Mouse (Mus musculus) forebrain, embryonic 11.5 days (tissue): Measurements from ENCODE around the gene Psmb7. TPM values are rescaled to one million over a fixed set of nuclear protein-coding genes. Genes with fewer than 3 reads are reported as not detected.

Experiments
- ATAC-seq: fragments of 200-750 bp; cut with Nextera tagmentation; replicated peaks from 2 replicates; pipeline ENCODE4 v1.8.0; 2017; ENCODE audit warnings: moderate TSS enrichment; ENCODE audit not compliant: low FRiP score
- DNase-seq: peaks from one replicate; pipeline ENCODE4 v3.0.0-alpha.2; 2017; ENCODE audit warnings: low spot score
- H3K27ac ChIP-seq: fragments of 300-500 bp; sonication (generic); 2 replicates; pipeline ENCODE4 v1.5.1; 2014; ENCODE audit warnings: low read depth, low read length
- H3K27me3 ChIP-seq: fragments of 300-500 bp; sonication (generic); 2 replicates; pipeline ENCODE4 v1.6.1; 2014; ENCODE audit warnings: mild to moderate bottlenecking, low read length, mixed read lengths; ENCODE audit not compliant: control insufficient read depth, insufficient read depth
- H3K36me3 ChIP-seq: fragments of 300-500 bp; sonication (generic); 2 replicates; pipeline ENCODE4 v1.6.1; 2014; ENCODE audit warnings: mild to moderate bottlenecking, low read length, moderate library complexity, mixed read lengths; ENCODE audit not compliant: control insufficient read depth, insufficient read depth
- H3K4me1 ChIP-seq: fragments of 300-500 bp; sonication (generic); replicated peaks from 2 replicates; pipeline ENCODE4 v1.6.1; 2014; ENCODE audit warnings: low read length, mixed read lengths; ENCODE audit not compliant: control insufficient read depth, insufficient read depth
- H3K4me2 ChIP-seq: fragments of 300-500 bp; sonication (generic); 2 replicates; pipeline ENCODE4 v1.6.1; 2014; ENCODE audit warnings: low read depth, mild to moderate bottlenecking, low read length, moderate library complexity, mixed read lengths; ENCODE audit not compliant: severe bottlenecking
- H3K4me3 ChIP-seq: fragments of 300-500 bp; sonication (generic); 2 replicates; pipeline ENCODE4 v1.5.1; 2014; ENCODE audit warnings: low read depth, low read length
- H3K9ac ChIP-seq: fragments of 300-500 bp; sonication (generic); 2 replicates; pipeline ENCODE4 v1.6.1; 2014; ENCODE audit warnings: low read length
- H3K9me3 ChIP-seq: fragments of 300-500 bp; sonication (generic); 2 replicates; pipeline ENCODE4 v1.6.1; 2016; ENCODE audit warnings: low read length, mixed read lengths; ENCODE audit not compliant: control insufficient read depth
- WGBS: fragments of 180-500 bp; shearing (Covaris S2); extraction: QIAGEN DNeasy Blood & Tissue Kit; methylation state at CpG from one replicate; pipeline ENCODE4 v1.1.7; 2014; 5-methylcytosine and 5-hydroxymethylcytosine counted together
- polyA plus RNA-seq: library from polyadenylated mRNA; unstranded; fragments of >200 nt; fragmentation: Nextera tagmentation; extraction: Ambion mirVana; gene quantifications from 2 replicates; pipeline ENCODE4 v1.2.1, GENCODE M21; 2014

Gene Psmb7
- polyA plus RNA-seq, 1 experiment from 2014 or later = 333 TPM

DNA sequence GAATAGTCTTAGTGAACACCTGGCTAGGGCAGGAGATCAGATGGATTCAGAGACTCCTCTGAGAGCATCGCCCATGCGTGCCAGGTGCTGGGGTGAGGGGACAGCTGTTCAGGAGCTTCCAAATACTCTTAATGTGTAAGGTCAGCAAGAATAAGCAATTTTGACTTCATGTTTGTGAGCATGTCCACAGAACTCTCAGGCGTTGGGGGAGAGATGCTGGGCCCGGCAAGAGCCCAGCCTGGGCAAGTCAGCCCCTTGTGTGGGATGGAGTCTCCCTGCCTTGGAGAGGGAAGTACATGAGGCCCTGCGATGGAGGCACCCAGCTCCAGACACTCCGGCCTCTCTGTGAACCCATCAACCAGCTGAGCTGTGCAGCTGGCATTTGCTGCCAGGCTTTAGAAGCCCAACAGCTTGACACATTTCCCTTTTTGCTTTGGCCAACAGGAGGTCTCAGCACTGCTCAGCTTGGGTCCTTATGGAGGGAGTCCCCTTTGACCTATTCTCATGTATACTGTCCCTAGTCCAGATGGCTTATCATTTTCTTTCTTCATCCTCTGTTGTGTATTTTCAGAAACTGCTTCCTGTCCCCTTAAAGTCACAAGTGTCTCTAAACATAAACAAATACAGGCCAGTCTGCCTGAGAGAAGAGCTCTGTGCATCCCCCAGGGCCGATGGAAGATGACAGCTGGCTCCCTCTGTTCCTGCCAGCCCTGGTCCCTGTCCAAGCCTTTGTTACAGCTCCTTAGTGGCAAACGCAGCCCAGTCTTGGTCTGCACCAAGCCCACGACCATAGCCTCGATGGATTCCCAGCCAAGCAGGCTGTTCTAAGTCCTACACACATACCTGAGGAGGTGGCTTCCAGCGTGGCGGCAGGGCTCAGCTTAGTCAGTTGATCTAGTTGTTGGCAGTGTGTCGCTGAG lies 65.0 kb downstream of the Psmb7 start:
- Histone ChIP-seq H3K9ac (no peak overlapping the region), H3K9me3 (no peaks in the 10 kb centered on the region), H3K4me3 (no peak overlapping the region), H3K27ac (no peak overlapping the region), H3K4me2 (no peak overlapping the region), H3K36me3 (no peaks in the 10 kb centered on the region; the same call in 1 of the 2 replicates), H3K27me3 (no peaks in the 10 kb centered on the region), H3K4me1 (peaks cover 7% of the 10 kb centered on the region)
- no peak for DNase-seq
- 78% methylated on average over 13 of the region's 13 CpGs for whole genome bisulfite sequencing
- no peak for ATAC-seq

DNA sequence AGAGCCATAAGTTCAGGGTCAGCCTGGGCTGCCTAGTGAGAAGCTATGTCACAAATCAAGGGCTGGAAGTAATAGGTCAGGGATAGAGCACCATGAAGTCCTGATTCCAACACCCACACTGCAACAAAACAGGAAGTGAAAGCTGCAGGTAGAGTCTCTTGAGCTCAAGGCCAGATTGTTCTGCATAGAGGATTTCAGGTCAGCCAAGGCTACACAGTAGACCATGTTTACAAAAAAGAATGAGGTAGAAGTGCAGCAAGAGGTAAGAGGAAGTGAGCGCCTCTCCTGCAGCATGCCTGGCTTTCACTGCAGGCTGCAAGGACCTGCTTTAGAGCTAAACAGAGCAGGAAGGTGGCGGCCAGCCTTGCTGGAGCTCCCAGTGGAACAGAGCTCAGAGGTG lies 69.2 kb downstream of the Psmb7 start:
- 100% methylated on average over 2 of the region's 2 CpGs for WGBS
- H3K36me3 ChIP-seq = no peaks in the 10 kb centered on the region; the same call in 1 of the 2 replicates
- no peak overlapping the region for H3K4me2 ChIP-seq
- DNase-seq (no peak), ATAC-seq (no peak)
- H3K27ac ChIP-seq = no peak overlapping the region
- H3K4me3 ChIP-seq = no peak overlapping the region
- H3K9me3 ChIP-seq = no peaks in the 10 kb centered on the region
- H3K4me1 ChIP-seq = 0 out of 2 replicates have a peak, but pooled peaks cover 2% of the 10 kb centered on the region
- no peak overlapping the region for H3K9ac ChIP-seq
- no peaks in the 10 kb centered on the region for H3K27me3 ChIP-seq

DNA sequence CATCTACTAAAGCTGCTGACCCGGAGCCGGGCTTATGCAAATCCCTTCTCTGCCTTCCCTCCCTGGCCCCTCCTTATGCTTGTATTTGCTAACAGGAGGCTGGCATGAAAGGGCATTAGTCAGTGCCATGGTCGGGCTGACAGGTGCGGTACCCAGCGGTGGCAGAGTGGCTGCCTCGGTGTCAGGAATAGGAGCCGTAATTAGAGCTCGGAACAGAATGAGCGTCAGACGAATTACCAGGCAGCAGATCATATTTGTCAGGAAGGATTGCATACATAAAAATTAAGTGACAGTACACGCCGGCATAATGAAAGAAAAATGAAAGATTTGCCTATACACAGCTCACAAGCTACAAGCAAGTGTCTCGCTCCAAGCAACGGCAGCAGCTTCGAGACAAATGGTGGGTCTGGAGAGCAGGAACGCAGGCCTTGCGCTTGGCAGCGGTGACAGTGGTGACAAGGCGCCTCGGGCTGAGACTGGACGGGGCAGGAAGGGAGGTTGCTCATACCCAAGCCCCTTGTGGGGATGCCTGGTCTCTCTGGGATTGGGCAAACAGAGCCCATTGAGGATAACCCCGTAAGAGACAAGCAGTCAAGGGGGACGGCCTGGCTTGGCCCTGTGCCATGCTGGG lies 71.8 kb downstream of the Psmb7 start:
- Histone ChIP-seq H3K9ac (no peak overlapping the region), H3K4me1 (no peaks in the 10 kb centered on the region; the same call in 1 of the 2 replicates), H3K27ac (0 out of 2 replicates have a peak overlapping the region, but pooled peaks have one; percentile 6), H3K27me3 (no peaks in the 10 kb centered on the region), H3K4me2 (no peak overlapping the region), H3K36me3 (no peaks in the 10 kb centered on the region; the same call in 1 of the 2 replicates), H3K4me3 (no peak overlapping the region), H3K9me3 (no peaks in the 10 kb centered on the region)
- ATAC-seq = no peak
- WGBS = 91% methylated on average over 23 of the region's 23 CpGs
- no peak for DNase-seq

DNA sequence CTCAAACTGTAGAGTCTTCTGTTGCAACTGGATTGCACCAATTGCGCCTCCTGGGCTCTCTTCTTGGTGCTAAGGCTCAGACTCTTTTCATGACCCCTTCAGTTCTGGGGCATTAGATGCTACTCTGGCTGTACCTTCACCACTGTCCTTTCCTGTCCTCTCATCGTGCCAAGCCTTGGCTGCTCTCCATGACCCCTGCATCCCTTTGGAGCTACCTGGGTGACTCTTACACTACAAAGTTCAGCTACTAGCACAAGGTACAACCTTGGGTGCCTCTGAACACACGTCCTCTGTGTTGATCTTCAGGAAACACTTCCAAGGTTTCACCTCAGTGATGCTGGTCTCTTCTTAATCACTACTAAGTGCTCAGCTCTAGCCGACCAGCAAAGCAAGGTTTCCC lies 81.3 kb downstream of the Psmb7 start:
- peaks cover 2% of the 10 kb centered on the region; the same call in 1 of the 2 replicates for H3K4me1 ChIP-seq
- no peaks in the 10 kb centered on the region; the same call in 1 of the 2 replicates for H3K36me3 ChIP-seq
- H3K9me3 ChIP-seq = no peaks in the 10 kb centered on the region
- 92% methylated on average over 4 of the region's 4 CpGs for WGBS
- no peak overlapping the region for H3K4me3 ChIP-seq
- H3K4me2 ChIP-seq = no peak overlapping the region
- ATAC-seq (no peak), DNase-seq (no peak)
- no peak overlapping the region for H3K9ac ChIP-seq
- H3K27me3 ChIP-seq = no peaks in the 10 kb centered on the region
- H3K27ac ChIP-seq = no peak overlapping the region

DNA sequence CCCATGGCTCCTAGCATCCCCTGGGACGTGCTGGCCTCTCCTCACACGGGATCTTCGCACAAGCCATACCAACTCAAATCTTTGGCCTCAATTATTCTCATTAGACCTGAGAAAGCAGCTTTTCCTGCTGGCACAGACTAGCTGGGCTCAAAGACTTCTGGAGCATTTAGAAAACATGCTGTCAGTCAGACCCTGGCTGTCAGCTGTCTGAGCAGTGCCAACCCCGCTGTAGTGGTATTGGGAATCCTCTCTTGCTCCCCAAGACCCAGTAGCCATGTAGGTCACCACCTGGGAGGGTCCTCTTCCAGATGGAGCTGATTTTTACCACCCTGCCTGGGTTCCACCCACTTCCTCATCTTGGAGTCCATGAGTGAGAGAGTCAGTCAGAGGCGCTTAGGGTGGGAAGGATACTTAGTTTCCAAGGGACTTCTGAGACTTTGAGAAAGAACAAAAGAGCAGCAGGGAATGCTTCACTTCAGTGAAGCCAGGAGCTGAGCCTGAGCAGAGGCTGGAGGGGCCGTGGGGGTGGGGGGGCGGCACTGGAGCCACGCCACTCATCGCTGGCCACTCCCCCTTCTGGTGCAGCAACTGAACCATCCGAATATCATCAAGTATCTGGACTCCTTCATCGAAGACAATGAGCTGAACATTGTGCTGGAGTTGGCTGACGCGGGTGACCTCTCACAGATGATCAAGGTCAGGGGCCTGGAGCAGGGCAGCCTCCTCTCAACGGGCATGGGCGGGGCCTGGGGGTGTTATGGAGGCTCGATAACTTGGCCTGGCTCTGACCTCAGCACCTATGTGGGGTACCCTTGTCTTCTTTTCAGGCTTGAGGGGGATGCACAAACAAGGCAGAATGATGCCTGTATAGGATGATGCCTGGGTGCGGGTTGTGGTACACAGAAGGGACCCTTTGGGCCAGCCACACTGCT lies 83.3 kb downstream of the Psmb7 start:
- WGBS = 49% methylated on average over 17 of the region's 17 CpGs
- Histone ChIP-seq H3K27ac (no peak overlapping the region; the same call in 1 of the 2 replicates), H3K4me1 (peaks cover 2% of the 10 kb centered on the region; the same call in 1 of the 2 replicates), H3K9ac (no peak overlapping the region), H3K27me3 (no peaks in the 10 kb centered on the region), H3K4me2 (no peak overlapping the region), H3K9me3 (no peaks in the 10 kb centered on the region), H3K36me3 (no peaks in the 10 kb centered on the region; the same call in 1 of the 2 replicates), H3K4me3 (no peak overlapping the region)
- DNase-seq = no peak
- ATAC-seq = peak; percentile 44

DNA sequence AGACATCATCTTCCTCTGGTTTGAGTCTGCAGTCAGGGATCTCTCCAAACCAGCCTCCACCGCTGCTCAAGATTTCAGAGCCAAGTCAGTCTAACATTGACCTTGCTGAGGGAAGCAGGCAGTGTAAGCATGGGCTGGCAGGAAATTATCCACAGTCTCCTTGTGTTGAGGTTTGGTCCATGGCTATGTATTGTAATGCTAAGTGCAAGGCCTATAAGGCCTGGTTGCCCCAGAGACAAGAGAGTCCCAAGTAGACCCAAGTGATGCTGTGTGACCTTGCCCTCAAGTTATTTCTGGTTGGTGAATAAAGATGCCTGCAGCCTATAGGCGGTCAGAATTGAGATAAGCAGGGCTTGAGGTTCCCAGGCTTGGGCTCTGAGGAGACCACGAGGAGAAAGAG lies 87.2 kb downstream of the Psmb7 start:
- 89% methylated on average over 3 of the region's 3 CpGs for WGBS
- Histone ChIP-seq H3K4me1 (peaks cover 9% of the 10 kb centered on the region), H3K4me3 (no peak overlapping the region), H3K4me2 (no peak overlapping the region), H3K27me3 (no peaks in the 10 kb centered on the region), H3K27ac (no peak overlapping the region), H3K9ac (no peak overlapping the region), H3K9me3 (no peaks in the 10 kb centered on the region), H3K36me3 (no peaks in the 10 kb centered on the region; the same call in 1 of the 2 replicates)
- ATAC-seq = no peak
- DNase-seq = no peak

DNA sequence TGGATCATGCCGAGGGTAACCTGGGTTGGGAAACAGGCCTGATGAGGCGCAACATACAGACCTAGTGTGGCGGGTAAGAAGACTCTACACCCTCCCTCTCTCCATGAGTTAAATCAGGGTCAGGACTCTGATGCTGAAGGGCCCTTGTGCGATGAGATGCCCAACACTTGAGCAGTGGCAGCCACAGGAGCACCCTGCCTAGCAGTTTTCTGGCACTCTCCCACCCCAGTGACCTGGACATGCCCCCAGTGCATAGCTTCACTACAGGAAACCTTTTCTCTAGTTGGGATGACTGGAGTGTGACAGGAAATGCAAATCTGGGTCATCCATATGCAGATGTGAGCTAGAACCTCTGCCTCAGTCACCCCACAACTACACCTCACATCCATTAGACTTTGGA lies 88.2 kb downstream of the Psmb7 start:
- Histone ChIP-seq H3K36me3 (no peaks in the 10 kb centered on the region; the same call in 1 of the 2 replicates), H3K4me3 (no peak overlapping the region), H3K9ac (no peak overlapping the region), H3K27me3 (no peaks in the 10 kb centered on the region), H3K4me1 (peaks cover 9% of the 10 kb centered on the region), H3K4me2 (no peak overlapping the region), H3K27ac (no peak overlapping the region), H3K9me3 (no peaks in the 10 kb centered on the region)
- ATAC-seq (no peak), DNase-seq (no peak)
- WGBS = 87% methylated on average over 4 of the region's 4 CpGs
